Mouse (Mus musculus): ENCODE measurements around the gene Ttbk2.
A peak's percentile ranks its signal among the peaks of the same experiment; 100 is the strongest.

Ttbk2 gene

DNA sequence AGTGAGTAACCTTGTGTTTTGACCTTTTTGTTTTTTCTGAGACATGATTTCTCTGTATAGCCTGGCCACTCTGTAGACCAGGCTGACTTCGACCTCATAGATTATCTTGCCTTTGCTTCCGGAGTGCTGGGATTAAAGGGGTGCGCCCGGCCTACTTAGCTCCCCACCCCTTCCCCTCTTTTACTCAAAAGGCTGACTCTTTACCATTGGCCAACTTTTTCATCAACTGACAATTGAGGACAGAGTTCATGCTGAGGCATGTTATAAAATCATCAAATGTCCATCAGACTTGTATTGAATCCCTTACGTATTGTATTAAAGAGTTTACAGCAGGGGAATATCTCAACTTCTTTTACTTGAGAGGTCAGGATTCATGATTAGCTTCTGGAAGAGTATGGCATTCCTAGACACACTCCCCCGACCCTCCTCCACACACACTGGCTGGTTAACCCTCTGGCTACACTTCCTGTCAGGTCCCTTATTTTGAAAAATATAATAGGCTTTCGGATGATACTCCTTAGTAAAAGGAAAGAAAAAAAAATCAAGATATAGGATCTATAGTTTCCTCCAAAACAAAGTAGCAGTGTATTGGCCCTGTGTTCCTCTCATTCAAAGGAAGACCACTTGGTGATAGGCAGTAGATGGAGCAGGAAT lies 118.4 kb downstream of the Ttbk2 start:
- no peak for DNase-seq

DNA sequence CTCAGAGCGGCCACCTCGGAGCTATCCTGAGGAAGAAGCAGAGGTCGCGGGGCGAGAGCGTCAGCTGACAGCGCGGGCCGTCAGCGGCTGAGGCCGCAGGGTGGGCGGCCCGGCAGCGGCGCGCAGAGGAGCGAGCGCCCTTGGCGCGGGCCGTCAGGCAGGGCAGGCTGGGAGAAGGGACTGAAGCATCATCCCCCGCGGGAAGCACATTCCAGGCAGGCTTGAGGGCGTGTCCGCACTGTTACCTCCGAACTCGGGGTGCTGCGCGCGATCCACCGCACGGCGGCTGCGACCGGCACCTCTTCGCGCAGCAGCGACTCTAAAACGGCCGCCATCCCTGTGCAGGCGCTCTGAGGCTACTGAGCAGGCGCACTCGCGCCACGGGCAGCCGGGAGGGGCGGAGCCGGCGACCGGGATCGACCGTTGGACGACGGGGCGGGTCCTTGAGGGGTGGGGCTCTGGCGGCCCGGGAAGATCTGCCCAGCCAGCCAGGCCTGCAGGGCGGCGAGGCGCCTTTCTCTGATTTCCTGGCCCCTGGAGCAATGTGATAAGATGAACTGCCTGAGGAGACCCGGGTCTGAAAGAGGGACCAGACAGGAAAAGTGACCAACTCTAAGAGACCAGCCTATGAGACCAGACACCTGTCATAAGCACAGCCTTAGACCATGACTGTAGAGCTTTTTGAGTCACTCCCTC lies 119.1 kb downstream of the Ttbk2 start:
- peak; percentile 96 for DNase-seq

DNA sequence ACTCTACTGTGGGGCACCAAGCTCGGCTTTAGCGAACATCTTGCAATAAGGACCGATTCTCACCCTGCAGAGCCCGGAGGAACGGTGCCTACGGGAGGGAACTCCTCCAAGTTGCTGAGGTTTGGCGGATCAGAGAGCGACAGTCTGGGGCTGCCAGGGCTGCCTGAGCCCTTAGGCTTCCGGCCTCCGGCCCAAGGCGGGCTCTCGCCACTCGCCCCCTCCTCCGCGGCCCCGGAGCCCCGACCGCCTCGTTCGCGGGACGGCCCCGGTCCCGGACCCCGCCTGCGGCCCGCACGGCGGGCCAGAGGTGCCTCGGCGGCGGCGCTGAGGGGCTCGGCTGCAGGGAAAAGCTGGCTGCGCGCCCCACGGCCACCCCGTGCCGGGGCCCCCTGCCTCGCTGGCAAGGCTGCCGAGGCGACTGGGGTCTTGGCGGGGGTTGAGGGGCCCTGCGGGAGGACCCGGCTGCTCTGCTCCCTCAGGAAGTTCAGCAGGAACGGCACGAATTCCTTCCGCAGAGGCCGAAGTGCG lies 119.7 kb downstream of the Ttbk2 start:
- no peak for DNase-seq

DNA sequence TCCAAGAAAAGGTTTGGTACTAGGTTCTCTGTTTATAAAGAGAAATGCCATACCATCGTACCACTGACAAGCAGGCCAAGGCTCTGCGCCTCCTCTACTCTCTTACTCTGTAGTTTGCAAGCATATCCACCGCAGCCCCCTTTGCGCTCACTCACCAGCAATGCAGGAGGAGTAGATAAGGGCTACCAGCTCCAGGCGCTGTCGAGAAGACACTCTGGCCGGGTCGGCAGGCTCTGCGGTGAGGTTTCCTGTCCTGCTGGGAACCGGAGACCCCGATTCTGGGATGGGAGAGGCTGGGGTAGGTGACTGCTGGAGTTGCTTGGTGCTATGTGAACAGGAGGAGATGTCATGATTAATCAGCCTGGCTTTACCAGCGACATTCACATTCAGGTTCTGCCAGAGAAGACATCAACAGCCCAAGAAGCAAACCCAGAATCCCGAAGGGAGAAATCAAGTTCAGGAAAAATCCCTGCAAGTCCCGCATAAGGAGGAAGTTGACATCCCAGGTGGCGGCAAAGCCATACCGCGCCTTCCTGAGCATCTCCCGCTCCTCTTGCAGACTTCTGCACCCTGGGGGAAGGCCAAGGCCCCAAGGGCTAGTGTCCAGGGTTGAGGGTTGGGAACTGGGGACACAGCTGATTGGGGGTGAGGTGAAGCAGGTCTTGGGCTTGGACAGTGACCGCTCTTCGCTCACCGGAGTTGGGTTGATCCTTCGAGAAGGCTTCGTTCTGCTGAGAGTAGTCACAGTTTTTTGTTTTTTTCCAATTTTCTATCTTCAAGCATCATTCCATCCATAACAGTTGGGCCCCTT lies 120.4 kb downstream of the Ttbk2 start:
- peak; percentile 15 for DNase-seq

DNA sequence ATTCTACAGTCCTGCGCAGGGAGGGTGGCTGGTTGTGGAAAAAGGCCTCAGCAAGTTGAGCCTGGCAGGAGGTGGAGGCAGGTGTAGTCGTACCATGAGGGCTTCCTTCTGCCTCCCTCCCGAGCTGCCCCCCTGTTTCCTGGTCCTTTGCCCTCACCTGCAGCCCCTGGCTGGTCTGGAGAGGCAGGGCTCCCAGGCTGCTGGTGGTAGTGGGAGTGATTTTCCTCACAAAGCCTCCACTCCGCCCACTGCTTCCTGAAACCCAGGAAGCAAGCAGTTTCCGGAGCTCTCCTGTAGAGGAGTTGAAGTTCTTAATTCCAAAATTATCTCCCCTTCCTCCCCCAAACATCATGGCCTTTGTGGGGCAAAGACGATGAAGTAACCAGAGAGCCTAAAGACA lies 126.2 kb downstream of the Ttbk2 start:
- DNase-seq = no peak

DNA sequence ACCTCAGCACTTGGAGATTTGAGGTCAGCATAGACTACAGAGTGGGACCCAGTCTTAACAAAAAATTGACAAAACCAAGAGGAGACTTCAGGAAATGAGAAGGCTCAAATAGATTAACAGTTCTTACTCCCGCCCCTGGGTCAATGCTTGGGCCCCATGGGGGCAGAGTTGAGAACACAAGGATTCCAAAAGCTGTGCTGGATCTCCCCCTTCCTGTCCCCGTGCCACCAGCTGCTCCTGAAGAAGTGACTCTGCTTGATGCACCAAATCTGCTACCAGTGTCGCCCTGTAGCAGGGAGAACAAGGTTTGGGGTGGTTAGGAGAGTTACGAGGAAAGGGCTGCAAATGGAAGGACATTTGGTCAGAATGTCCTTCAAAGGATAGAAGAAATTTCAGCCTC lies 126.8 kb downstream of the Ttbk2 start:
- no peak for DNase-seq

DNA sequence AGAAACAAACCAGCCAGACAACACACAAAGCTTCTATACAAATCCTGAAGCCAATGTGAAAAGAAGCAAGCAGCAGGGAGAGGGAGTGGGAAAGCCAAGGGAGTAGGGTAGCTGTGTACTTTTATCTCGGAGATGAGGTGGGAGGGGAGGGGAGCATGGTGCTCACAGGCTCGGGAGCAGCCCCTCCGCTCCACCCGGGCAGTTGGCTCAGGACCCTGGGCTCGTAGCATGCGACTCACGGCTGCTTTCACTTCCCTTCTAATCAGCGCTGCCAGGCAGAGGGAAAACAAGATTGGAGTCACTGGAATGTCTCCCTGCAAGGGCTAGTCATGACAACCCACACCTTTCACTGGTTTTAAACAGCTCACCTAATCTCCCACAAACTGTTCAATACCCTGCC lies 127.9 kb downstream of the Ttbk2 start:
- no peak for DNase-seq

DNA sequence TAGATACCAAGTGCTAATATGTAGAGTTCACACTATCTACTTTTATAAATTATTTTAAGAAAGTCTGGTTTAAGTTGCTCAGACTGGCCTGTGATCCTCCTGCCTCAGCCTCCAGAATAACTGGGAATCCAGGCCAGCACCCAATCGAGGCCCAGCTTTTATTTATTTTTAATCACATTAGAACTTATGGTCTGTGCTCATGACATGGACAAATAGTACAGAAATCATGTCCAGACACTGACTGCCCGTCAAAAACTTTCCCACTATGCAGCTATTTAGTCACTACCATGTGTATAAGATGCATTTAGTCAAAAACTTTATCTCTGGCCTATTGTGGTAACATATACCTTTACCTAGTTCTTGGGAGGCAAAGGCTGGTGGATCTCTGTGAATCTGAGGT lies 128.5 kb downstream of the Ttbk2 start:
- DNase-seq = no peak

DNA sequence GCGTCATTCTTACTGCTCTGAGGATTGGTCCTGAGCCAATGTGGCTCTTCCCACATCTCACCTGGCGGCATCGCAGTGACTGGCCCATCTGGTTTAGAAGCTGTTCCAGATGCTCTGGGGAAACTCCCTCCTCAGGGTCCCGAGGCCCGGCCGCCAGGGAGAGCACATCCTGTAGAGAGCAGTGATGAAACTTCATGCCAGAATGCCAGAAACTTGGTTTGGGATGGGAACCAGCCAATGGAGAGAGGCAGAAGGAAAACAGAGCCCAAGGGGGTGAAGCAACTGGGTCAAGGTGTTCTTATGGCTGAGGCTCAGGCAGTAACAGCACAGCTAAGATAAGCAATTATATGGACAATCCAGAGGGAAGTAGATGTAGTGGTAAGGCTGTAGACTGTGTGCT lies 129.6 kb downstream of the Ttbk2 start:
- no peak for DNase-seq

DNA sequence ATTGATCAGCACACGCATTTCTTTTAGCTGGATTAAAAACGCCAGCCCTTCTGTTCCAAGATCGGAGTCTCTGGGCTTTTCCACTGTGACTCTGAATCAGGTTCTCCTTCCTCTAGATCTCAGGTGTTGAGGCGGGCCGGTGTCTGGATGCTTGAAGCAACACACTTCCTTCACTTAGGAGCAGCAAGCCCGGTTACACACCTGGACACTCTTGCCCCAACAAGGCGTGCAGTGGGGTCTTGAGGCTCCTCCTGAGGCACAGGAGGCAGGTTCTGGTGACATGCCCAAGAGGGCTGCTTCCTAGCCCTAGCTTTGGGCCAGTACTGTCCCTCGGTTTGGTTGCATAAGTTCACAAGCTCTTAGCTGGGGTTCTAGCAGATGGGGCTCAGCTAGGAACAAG lies 131.9 kb downstream of the Ttbk2 start:
- DNase-seq = no peak

DNA sequence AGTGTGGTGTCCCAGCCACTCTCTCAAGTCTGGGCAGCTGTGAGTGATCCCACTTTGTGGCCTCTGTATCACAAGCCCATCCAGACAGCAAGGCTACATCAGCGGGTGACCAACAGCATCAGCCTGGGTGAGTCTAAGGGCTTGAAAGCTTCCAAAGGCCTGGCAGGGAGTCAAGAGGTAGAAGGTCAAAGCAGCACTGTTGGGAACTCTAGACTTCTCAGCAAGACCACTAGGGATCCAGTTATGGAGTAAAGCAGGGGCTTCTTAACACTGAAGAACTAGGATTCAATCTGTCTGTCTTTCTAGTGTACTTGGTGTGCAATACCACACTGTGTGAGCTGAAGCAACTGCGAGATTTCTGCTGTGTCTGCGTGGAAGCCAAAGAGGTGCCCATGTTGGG lies 137.0 kb downstream of the Ttbk2 start:
- no peak for DNase-seq

DNA sequence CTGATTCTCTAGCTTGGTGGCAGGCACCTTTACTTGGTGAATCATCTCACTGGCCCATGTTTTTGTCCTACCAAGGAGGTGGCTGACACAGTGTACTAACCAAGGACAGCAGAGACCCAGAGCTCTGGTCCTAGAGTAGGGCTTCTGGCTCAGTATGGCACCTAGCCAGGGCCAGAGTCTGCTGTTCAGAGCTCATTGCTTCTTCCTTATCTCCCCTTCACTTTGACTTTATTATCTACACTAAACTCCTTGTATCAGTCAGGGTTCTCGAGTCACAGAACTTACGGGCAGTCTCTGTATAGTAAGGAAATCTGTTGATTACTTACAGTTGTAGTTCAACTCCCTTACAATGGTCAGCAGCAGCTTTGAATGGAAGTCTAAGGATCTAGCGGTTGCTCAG lies 139.5 kb downstream of the Ttbk2 start:
- no peak for DNase-seq

DNA sequence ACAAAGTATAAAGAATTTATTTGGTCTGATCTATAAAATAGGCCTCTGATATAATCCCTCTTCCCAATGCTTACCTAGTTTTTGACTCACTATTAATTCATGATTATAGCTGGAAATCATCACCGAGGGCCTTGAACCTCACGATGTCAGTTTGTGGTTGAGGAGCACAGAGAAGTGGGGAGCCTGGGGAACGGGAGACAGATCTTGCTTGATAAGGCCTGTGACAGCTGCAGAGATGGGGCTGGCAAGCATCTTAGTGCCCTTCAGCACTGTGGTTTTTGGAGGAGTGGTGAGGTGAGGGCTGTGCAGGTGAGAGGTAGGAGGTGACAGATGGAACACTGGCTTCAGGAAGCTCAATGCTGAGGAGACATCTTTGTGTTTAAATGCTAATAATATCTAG lies 140.2 kb downstream of the Ttbk2 start:
- DNase-seq = no peak

DNA sequence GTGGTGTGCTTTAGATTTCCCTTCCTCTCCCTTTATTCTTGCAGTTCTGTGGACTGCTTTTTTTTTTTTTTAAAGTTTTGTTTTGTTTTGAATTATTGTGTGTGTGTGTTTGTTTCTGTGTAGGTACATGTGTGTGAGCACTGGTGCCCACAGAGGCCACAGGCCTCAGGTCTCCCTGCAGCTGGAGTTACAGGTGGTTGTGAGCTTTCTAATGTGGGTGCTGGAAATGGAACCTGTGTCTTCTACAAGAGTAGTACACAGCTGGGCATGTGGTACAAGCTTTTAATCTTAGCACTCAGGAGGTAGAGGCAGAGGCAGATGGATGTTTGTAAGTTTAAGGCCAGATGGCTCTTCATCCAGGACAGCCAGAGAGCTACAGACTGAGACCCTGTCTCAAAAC lies 143.4 kb downstream of the Ttbk2 start:
- no peak for DNase-seq

DNA sequence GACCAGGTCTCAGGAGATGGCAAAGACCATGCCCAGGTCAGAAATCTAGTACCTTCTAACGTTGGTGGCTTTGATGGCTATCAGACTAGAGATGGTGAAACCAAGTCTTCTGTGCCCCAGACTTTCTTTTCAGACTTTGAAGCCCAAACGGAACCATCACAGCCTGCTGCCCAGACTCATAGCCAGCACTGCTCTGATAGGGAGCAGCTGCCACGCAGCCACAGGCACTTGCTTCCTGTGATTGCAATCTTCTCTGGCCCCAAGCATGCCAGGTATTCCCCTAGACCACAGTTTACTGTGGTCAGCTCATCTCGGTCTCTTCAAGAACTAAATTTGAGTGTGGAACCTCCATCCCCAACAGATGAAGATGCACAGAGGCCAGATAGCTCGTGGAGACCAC lies 147.7 kb downstream of the Ttbk2 start:
- DNase-seq = no peak

DNA sequence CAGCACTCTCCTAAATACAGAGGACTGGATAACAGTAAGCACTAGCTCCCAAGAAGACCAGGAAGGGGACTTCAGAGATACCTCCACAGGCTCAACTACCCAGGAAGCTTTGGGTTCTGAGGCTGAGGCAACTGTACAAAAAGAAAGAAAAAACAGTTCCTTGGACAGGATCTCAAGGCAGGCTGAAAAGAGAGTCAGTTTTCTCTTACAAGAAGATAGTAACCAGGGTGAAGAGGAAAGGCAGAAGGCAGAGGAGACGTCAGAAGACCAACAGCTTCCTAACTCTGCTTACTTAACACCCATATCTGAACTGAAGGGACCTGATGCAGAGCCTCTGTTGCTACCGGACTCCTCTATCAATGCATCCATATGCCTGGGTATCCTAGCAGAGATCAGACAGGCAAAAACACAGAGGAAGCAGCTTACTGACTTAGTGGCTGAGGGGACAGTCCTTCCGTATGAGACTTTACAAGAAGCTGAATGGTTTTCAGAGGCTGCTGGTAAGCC lies 150.0 kb downstream of the Ttbk2 start:
- DNase-seq = no peak

DNA sequence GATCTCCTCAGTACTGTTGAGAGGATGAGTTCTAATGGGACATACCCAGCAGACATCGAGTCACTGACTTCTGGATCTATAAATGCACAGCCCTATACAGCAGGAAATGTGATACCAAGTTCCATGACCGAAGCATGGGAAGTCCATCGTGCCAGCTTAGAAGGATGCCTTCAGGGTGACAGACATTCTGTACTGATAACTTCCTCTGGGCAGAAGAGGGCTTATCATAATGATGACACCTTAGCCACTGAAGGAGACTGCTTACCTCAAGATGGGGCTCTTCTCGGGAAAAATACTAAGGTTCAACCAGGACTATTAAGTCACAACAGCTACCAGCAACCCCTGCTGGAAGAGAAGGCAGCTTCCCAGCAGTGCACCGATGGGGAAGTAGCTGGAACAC lies 152.6 kb downstream of the Ttbk2 start:
- no peak for DNase-seq

Measured in retina, postnatal 1 day (tissue).